Mouse (Mus musculus) liver, embryonic 13.5 days (tissue): ENCODE measurements around the gene Hlcs. TPM values are rescaled to one million over a fixed set of nuclear protein-coding genes. Genes with fewer than 3 reads are reported as not detected.

Experiments
- ATAC-seq: fragments of 200-750 bp; cut with Nextera tagmentation; 2 replicates; pipeline ENCODE4 v1.8.0; 2017; ENCODE audit warnings: low read depth, mild to moderate bottlenecking, moderate number of reproducible peaks, moderate library complexity
- DNase-seq: peaks from one replicate; pipeline ENCODE4 v3.0.0; 2022
- H3K27ac ChIP-seq: fragments of 300-500 bp; sonication (generic); 2 replicates; pipeline ENCODE4 v1.5.1; 2015; ENCODE audit warnings: moderate library complexity, mild to moderate bottlenecking, inconsistent platforms
- H3K27me3 ChIP-seq: fragments of 300-500 bp; sonication (generic); 2 replicates; pipeline ENCODE4 v1.6.1; 2015; ENCODE audit warnings: mild to moderate bottlenecking, inconsistent platforms
- H3K36me3 ChIP-seq: fragments of 300-500 bp; sonication (generic); 2 replicates; pipeline ENCODE4 v1.6.1; 2015; ENCODE audit warnings: mild to moderate bottlenecking, inconsistent platforms
- H3K4me1 ChIP-seq: fragments of 300-500 bp; sonication (generic); replicated peaks from 2 replicates; pipeline ENCODE4 v1.6.1; 2015; ENCODE audit warnings: inconsistent platforms
- H3K4me2 ChIP-seq: fragments of 300-500 bp; sonication (generic); 2 replicates; pipeline ENCODE4 v1.6.1; 2015; ENCODE audit warnings: inconsistent platforms, mild to moderate bottlenecking, moderate library complexity
- H3K4me3 ChIP-seq: fragments of 300-500 bp; sonication (generic); replicated peaks from 2 replicates; pipeline ENCODE4 v1.5.1; 2015; ENCODE audit warnings: mild to moderate bottlenecking, inconsistent platforms
- H3K9ac ChIP-seq: fragments of 300-500 bp; sonication (generic); 2 replicates; pipeline ENCODE4 v1.6.1; 2015; ENCODE audit warnings: mild to moderate bottlenecking, inconsistent platforms
- H3K9me3 ChIP-seq: fragments of 300-500 bp; sonication (generic); replicated peaks from 2 replicates; pipeline ENCODE4 v1.6.1; 2016; ENCODE audit warnings: inconsistent platforms
- WGBS: fragments of 180-500 bp; shearing (Covaris S2); methylation state at CpG from one replicate; pipeline ENCODE4 v1.1.7; 2015; ENCODE audit not compliant: insufficient replicate concordance; 5-methylcytosine and 5-hydroxymethylcytosine counted together
- polyA plus RNA-seq: library from polyadenylated mRNA; unstranded; fragments of >200 nt; fragmentation: Nextera tagmentation; extraction: Ambion mirVana; gene quantifications from 2 replicates; pipeline ENCODE4 v1.2.1, GENCODE M21; 2015

Gene Hlcs
- polyA plus RNA-seq, 1 experiment from 2014 or later, result 2.5 TPM

GRCm38 (mm10) chr16:94096479-94096878, 216.9 kb downstream of the Hlcs start:
- no peak for ATAC-seq
- H3K27ac ChIP-seq, result no peak overlapping the region
- no peak overlapping the region for H3K4me2 ChIP-seq
- no peak for DNase-seq
- WGBS, result 4% methylated on average over 14 of the region's 14 CpGs
- H3K36me3 ChIP-seq, result no peaks in the 10 kb centered on the region
- no peak overlapping the region for H3K9ac ChIP-seq
- no peaks in the 10 kb centered on the region for H3K4me1 ChIP-seq
- peaks cover 90% of the 10 kb centered on the region for H3K27me3 ChIP-seq
- no peak overlapping the region for H3K4me3 ChIP-seq
- H3K9me3 ChIP-seq, result no peaks in the 10 kb centered on the region

GRCm38 (mm10) chr16:94095109-94095822, 218.1 kb downstream of the Hlcs start:
- Histone ChIP-seq H3K9me3 (no peaks in the 10 kb centered on the region), H3K4me3 (no peak overlapping the region), H3K4me1 (no peaks in the 10 kb centered on the region), H3K27me3 (peaks cover 97% of the 10 kb centered on the region), H3K4me2 (no peak overlapping the region), H3K9ac (no peak overlapping the region), H3K27ac (no peak overlapping the region), H3K36me3 (no peaks in the 10 kb centered on the region)
- DNase-seq (no peak), ATAC-seq (no peak)
- whole genome bisulfite sequencing, result 2% methylated on average over 26 of the region's 26 CpGs

GRCm38 (mm10) chr16:94094251-94095108, 218.9 kb downstream of the Hlcs start:
- ATAC-seq (no peak), DNase-seq (no peak)
- Histone ChIP-seq H3K4me2 (no peak overlapping the region), H3K36me3 (no peaks in the 10 kb centered on the region), H3K27me3 (peaks cover 97% of the 10 kb centered on the region), H3K27ac (no peak overlapping the region), H3K4me3 (no peak overlapping the region), H3K4me1 (no peaks in the 10 kb centered on the region), H3K9ac (no peak overlapping the region), H3K9me3 (no peaks in the 10 kb centered on the region)
- WGBS, result 1% methylated on average over 48 of the region's 48 CpGs

GRCm38 (mm10) chr16:94093151-94093863, 220.1 kb downstream of the Hlcs start:
- WGBS, result 2% methylated on average over 24 of the region's 24 CpGs
- Histone ChIP-seq H3K27ac (no peak overlapping the region), H3K27me3 (peaks cover 98% of the 10 kb centered on the region), H3K9ac (no peak overlapping the region), H3K4me1 (no peaks in the 10 kb centered on the region), H3K9me3 (no peaks in the 10 kb centered on the region), H3K4me2 (no peak overlapping the region), H3K4me3 (no peak overlapping the region), H3K36me3 (no peaks in the 10 kb centered on the region)
- DNase-seq, result no peak
- ATAC-seq, result no peak

- Histone ChIP-seq H3K9me3 (no peaks in the 10 kb centered on the region), H3K9ac (no peak overlapping the region), H3K4me1 (no peaks in the 10 kb centered on the region), H3K4me3 (no peak overlapping the region), H3K36me3 (no peaks in the 10 kb centered on the region), H3K27ac (no peak overlapping the region), H3K27me3 (peaks cover 98% of the 10 kb centered on the region), H3K4me2 (no peak overlapping the region)
- DNase-seq (no peak), ATAC-seq (no peak)
- WGBS, result 4% methylated on average over 12 of the region's 12 CpGs
Measured at GRCm38 (mm10) chr16:94092511-94093150, 220.7 kb downstream of the Hlcs start.

- DNase-seq (no peak), ATAC-seq (no peak)
- no peak overlapping the region for H3K4me3 ChIP-seq
- no peaks in the 10 kb centered on the region for H3K9me3 ChIP-seq
- no peak overlapping the region for H3K9ac ChIP-seq
- peaks cover 99% of the 10 kb centered on the region for H3K27me3 ChIP-seq
- WGBS, result 6% methylated on average over 14 of the region's 14 CpGs
- peaks cover 9% of the 10 kb centered on the region for H3K4me1 ChIP-seq
- H3K36me3 ChIP-seq, result no peaks in the 10 kb centered on the region
- H3K4me2 ChIP-seq, result no peak overlapping the region
- no peak overlapping the region for H3K27ac ChIP-seq
Measured at GRCm38 (mm10) chr16:94088819-94089692, 224.3 kb downstream of the Hlcs start.

- 7% methylated on average over 11 of the region's 11 CpGs for WGBS
- no peak overlapping the region for H3K4me2 ChIP-seq
Measured at GRCm38 (mm10) chr16:94088226-94088748, 225.1 kb downstream of the Hlcs start.

GRCm38 (mm10) chr16:94087570-94088225, 225.7 kb downstream of the Hlcs start:
- Histone ChIP-seq H3K27ac (no peak overlapping the region), H3K4me1 (peaks cover 9% of the 10 kb centered on the region), H3K9me3 (no peaks in the 10 kb centered on the region), H3K9ac (no peak overlapping the region), H3K4me3 (no peak overlapping the region), H3K4me2 (no peak overlapping the region), H3K36me3 (no peaks in the 10 kb centered on the region), H3K27me3 (peaks cover 99% of the 10 kb centered on the region)
- WGBS, result 9% methylated on average over 16 of the region's 16 CpGs
- ATAC-seq, result no peak
- no peak for DNase-seq

More at GRCm38 (mm10) chr16:94088226-94088748, 225.1 kb downstream of the Hlcs start:
- H3K27me3 ChIP-seq, result peaks cover 99% of the 10 kb centered on the region
- H3K9ac ChIP-seq, result no peak overlapping the region
- ATAC-seq (no peak), DNase-seq (no peak)
- H3K4me1 ChIP-seq, result peaks cover 9% of the 10 kb centered on the region
- no peaks in the 10 kb centered on the region for H3K9me3 ChIP-seq
- no peak overlapping the region for H3K27ac ChIP-seq
- H3K36me3 ChIP-seq, result no peaks in the 10 kb centered on the region
- no peak overlapping the region for H3K4me3 ChIP-seq

- no peak for ATAC-seq
- Histone ChIP-seq H3K9me3 (no peaks in the 10 kb centered on the region), H3K4me3 (no peak overlapping the region), H3K9ac (no peak overlapping the region), H3K27me3 (peaks cover 99% of the 10 kb centered on the region), H3K4me1 (peaks cover 9% of the 10 kb centered on the region), H3K36me3 (no peaks in the 10 kb centered on the region), H3K27ac (no peak overlapping the region), H3K4me2 (no peak overlapping the region)
- no peak for DNase-seq
- 3% methylated on average over 50 of the region's 50 CpGs for WGBS
Measured at GRCm38 (mm10) chr16:94086701-94087569, 226.4 kb downstream of the Hlcs start.
